Mouse (Mus musculus) heart, adult 2 months (tissue): ENCODE measurements at regions not wholly inside any gene's neighbourhood (a gene's known extent, or its start where the extent isn't known, plus 50 kb on each side); places are given as distances from the start of the nearest gene placed in this dataset.

Experiments
- DNase-seq, 2 experiments: peaks; one replicate each; pipeline ENCODE4 v3.0.0; 2021
- H3K27ac ChIP-seq: fragments of 200-600 bp; 2 replicates; pipeline ENCODE4 v1.8.1; 2022
- H3K27me3 ChIP-seq: fragments of 200-500 bp; 2 replicates; pipeline ENCODE4 v1.6.1; 2012; ENCODE audit warnings: mild to moderate bottlenecking, low read length, inconsistent platforms, mixed read lengths; ENCODE audit not compliant: control insufficient read depth, insufficient read depth
- H3K36me3 ChIP-seq: fragments of 200-500 bp; 2 replicates; pipeline ENCODE4 v1.6.1; 2012; ENCODE audit warnings: low read length, inconsistent platforms; ENCODE audit not compliant: control insufficient read depth, insufficient read depth
- H3K4me1 ChIP-seq: fragments of 200-500 bp; 2 replicates; pipeline ENCODE4 v1.6.1; 2011; ENCODE audit warnings: low read length; ENCODE audit not compliant: control insufficient read depth, insufficient read depth
- H3K4me3 ChIP-seq: fragments of 200-600 bp; 2 replicates; pipeline ENCODE4 v1.8.1; 2022
- H3K79me2 ChIP-seq: fragments of 200-500 bp; replicated peaks from 2 replicates; pipeline ENCODE4 v1.6.1; 2012; ENCODE audit warnings: mild to moderate bottlenecking, inconsistent platforms, low read length, moderate library complexity, mixed read lengths; ENCODE audit not compliant: control insufficient read depth, insufficient read depth
- H3K9ac ChIP-seq: fragments of 200-500 bp; 2 replicates; pipeline ENCODE4 v1.6.1; 2012; ENCODE audit warnings: low read depth, mild to moderate bottlenecking, control low read depth, inconsistent platforms, low read length, mixed read lengths
- CTCF ChIP-seq: fragments of 200-600 bp; IDR thresholded peaks from 2 replicates; pipeline ENCODE4 v1.8.1; 2022; ENCODE audit warnings: antibody characterized with exemption, mild to moderate bottlenecking, moderate library complexity
- EP300 ChIP-seq: fragments of 200-500 bp; IDR thresholded peaks from 2 replicates; pipeline ENCODE4 v1.6.1; 2011; ENCODE audit warnings: low read depth, low read length, control low read depth; ENCODE audit not compliant: insufficient read depth
- POLR2A ChIP-seq: fragments of 200-500 bp; IDR thresholded peaks from 2 replicates; pipeline ENCODE4 v1.6.1; 2011; ENCODE audit warnings: mild to moderate bottlenecking, low read depth, low read length, control low read depth; ENCODE audit not compliant: insufficient read depth
- WGBS: fragments of 180-500 bp; shearing (Covaris S2); methylation state at CpG from one replicate; pipeline ENCODE4 v1.1.7; 2018; 5-methylcytosine and 5-hydroxymethylcytosine counted together
- intact Hi-C: fragments of 180-260 bp; cut with DNase I; formaldehyde crosslinking; loops from one replicate; pipeline ENCODE4 v1.15.1; 2025

GRCm38 (mm10) chr13:97415381-97415780 is 174.5 kb downstream of the Enc1 start:
- no peak for DNase-seq
- Histone ChIP-seq H3K9ac (no peak overlapping the region), H3K4me3 (no peak overlapping the region), H3K79me2 (no peaks in the 10 kb centered on the region), H3K4me1 (no peaks in the 10 kb centered on the region), H3K36me3 (no peaks in the 10 kb centered on the region), H3K27me3 (no peaks in the 10 kb centered on the region), H3K27ac (no peak overlapping the region)
- WGBS = 82% methylated on average over 2 of the region's 2 CpGs
- no peak for TF ChIP-seq CTCF
- no peak for TF ChIP-seq EP300
- TF ChIP-seq POLR2A = no peak
- intact Hi-C loops = no loop called here

DNA sequence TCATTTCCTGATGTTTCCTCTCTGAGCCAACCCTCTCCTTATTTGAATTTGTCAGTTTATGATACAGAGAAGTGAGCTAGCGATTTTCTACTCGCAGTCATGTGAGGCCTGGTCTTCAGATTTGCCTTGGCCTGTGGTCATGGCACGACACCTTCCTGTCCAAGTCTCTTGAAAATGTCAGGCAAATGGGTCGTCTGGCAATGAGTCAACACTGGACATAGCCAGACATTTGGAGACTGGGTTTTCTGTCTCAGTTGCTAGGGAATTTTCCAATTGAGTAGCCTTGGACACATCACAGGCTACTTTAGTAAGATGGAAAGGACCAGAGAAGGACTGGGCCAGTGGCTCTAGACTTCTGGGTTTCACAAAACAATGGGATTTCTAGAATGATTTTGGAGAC is 171.2 kb downstream of the Enc1 start:
- H3K4me1 ChIP-seq = no peaks in the 10 kb centered on the region
- H3K36me3 ChIP-seq = no peaks in the 10 kb centered on the region
- no peak for TF ChIP-seq CTCF
- TF ChIP-seq EP300 = no peak
- no peak for TF ChIP-seq POLR2A
- WGBS = 78% methylated on average over 4 of the region's 4 CpGs
- no peaks in the 10 kb centered on the region for H3K27me3 ChIP-seq
- DNase-seq = no peak
- intact Hi-C loops = no loop called here
- H3K9ac ChIP-seq = no peak overlapping the region
- H3K79me2 ChIP-seq = no peaks in the 10 kb centered on the region
- no peak overlapping the region for H3K27ac ChIP-seq
- H3K4me3 ChIP-seq = no peak overlapping the region

GRCm38 (mm10) chr13:97410550-97411201 is 169.8 kb downstream of the Enc1 start:
- H3K79me2 ChIP-seq = no peaks in the 10 kb centered on the region
- no peak overlapping the region for H3K27ac ChIP-seq
- H3K27me3 ChIP-seq = no peaks in the 10 kb centered on the region
- intact Hi-C loops = no loop called here
- no peak overlapping the region for H3K9ac ChIP-seq
- WGBS = 73% methylated on average over 9 of the region's 9 CpGs
- TF ChIP-seq POLR2A = no peak
- no peak for TF ChIP-seq EP300
- no peak for TF ChIP-seq CTCF
- DNase-seq = no peak
- no peaks in the 10 kb centered on the region for H3K4me1 ChIP-seq
- H3K4me3 ChIP-seq = no peak overlapping the region
- H3K36me3 ChIP-seq = no peaks in the 10 kb centered on the region

DNA sequence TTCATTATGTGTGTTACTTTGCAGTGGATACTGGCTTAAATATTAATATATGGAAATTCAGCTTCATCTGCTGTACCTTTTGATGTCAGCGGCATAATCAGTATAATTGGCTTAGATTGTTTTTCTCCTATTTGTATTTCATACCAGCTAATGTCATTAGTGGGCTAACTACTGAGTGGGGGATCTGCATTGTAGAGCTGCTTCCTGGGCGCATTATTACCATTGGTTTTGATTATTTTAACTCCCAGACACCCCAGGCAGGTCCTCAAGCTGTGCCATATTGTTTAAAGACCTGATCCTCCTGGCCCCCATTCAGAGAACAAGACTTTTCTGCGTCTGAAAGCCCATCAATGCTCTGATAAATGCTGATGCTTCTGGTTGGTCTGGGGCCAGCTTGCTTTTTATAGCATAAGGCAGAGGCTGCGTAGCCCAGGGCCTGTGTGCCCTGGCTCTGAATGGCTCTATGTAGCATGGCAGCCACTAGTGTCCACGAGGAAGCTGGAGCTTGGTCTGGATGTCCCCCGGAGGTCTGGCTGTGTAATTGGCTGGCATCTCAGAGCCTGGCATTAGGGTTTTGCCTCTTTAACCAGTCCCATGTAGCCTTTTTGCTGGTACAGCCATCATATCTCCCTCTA is 169.1 kb downstream of the Enc1 start:
- Histone ChIP-seq H3K9ac (no peak overlapping the region), H3K27ac (no peak overlapping the region), H3K79me2 (no peaks in the 10 kb centered on the region), H3K4me1 (no peaks in the 10 kb centered on the region), H3K4me3 (no peak overlapping the region), H3K27me3 (no peaks in the 10 kb centered on the region), H3K36me3 (no peaks in the 10 kb centered on the region)
- 65% methylated on average over 6 of the region's 6 CpGs for WGBS
- intact Hi-C loops = no loop called here
- DNase-seq = no peak
- no peak for TF ChIP-seq EP300
- no peak for TF ChIP-seq CTCF
- no peak for TF ChIP-seq POLR2A

DNA sequence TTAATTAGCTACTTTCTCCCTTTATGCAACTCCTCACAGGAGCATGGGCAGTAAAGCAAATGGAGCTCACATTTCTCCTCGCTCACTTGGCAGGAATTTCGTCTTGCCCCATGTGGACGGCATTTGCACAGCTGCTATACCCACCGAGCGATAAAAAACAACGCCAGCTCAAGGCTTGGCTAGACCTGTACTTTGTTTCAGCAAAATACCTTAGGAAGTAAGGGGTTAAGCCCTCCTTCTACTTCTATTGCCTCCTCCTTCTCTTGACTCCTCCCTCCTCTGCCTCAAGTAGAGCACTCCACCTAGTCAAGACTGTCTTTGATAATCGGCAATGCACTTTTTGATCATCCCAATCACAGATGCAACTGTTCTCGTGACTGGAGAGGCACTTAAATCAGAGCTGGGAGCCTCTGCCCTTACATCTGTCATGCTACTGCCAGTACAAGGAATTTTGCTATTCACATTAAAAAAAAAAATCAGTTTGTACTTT is 168.4 kb downstream of the Enc1 start:
- Histone ChIP-seq H3K9ac (no peak overlapping the region), H3K27ac (no peak overlapping the region), H3K36me3 (no peaks in the 10 kb centered on the region), H3K4me1 (no peaks in the 10 kb centered on the region), H3K4me3 (no peak overlapping the region), H3K27me3 (no peaks in the 10 kb centered on the region), H3K79me2 (no peaks in the 10 kb centered on the region)
- intact Hi-C loops = no loop called here
- 73% methylated on average over 8 of the region's 8 CpGs for WGBS
- no peak for DNase-seq
- no peak for TF ChIP-seq EP300
- no peak for TF ChIP-seq POLR2A
- TF ChIP-seq CTCF = no peak

DNA sequence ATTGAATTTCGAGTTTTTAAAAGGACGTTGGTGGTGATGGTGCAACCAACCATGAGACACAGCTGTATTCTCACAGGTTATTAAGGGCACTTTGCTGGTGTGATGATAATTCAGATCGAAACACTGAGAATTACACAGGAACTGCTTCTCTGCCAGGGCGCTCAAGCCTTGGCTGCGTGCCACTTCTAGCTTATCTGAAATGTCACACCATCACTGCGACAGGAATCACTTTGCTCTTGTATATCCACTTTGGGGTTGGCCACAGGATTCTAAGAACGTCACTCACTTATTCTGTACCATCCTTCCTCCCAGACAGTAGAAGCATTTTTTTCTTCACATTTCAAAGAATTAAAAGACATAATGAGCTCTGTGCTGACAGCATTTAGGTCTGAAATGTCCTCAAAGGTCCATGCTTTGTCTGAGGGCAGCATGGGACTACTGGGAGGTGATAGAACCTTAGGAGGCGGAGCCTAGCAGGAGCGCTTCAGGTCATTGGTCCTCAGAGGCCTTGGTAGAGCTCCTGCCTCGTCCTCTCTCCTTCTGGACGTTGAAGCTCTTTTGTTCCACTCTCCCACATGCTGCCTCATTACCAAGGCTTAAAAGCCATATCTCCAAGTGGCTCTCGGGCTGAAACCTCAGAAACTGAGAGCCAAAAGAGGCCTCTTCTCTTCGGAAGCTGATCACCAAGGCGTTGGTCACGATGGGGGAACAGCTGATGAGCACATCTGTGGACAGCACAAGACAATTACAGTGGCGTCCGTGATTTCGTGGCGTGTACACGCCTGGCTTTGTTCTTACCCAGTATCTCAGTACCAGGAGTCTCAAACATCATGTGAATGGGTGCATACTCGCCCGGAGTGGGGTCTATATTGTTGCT is 167.7 kb downstream of the Enc1 start:
- no peak overlapping the region for H3K27ac ChIP-seq
- peak in 1 of 2 experiments; percentile 16 for DNase-seq
- WGBS = 60% methylated on average over 22 of the region's 22 CpGs
- no peaks in the 10 kb centered on the region for H3K36me3 ChIP-seq
- H3K9ac ChIP-seq = no peak overlapping the region
- intact Hi-C loops = no loop called here
- H3K79me2 ChIP-seq = no peaks in the 10 kb centered on the region
- H3K4me3 ChIP-seq = no peak overlapping the region
- TF ChIP-seq POLR2A = no peak
- no peak for TF ChIP-seq EP300
- no peak for TF ChIP-seq CTCF
- no peaks in the 10 kb centered on the region for H3K27me3 ChIP-seq
- H3K4me1 ChIP-seq = no peaks in the 10 kb centered on the region
